Mouse (Mus musculus): ENCODE measurements at regions not wholly inside any gene's neighbourhood (a gene's known extent, or its start where the extent isn't known, plus 50 kb on each side); places are given as distances from the start of the nearest gene placed in this dataset.
"Not testable (repeated sequence)": the region's sequence is repeated elsewhere in the genome, so short reads cannot be mapped to it uniquely, and the experiment has no call there.

DNA sequence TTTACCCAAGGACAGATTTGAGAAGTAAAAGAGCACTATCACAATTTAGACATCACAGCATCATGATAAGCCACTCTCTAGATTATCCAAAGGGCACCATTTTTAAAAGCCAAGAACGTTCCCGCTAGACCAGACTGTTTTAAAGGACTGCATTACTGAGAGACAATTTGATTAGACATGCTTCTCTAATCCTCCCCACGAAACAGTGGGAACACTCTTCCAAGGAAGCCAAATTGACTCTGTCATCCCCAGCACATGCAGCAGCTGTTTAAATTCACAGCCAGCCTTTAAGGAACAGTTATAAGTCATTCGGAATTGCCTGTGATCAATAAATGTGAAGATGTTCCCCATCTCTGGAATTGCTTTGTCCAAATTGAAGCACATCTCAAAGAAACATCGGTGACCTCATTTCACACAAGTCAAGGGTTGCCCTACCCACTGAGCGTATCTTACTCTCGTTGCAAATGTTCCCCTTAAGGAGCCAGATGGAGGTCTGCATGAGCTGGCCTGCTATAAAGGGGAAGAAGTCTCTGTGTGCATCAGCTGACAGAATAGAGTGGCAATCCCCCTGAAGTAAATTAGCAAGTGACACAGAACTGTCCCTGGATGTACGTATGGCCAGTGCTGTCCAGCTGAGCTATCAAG is 393.2 kb downstream of the Pid1 start:
- DNase-seq (ENCODE audit: extremely low read depth, insufficient read length, low spot score) = no peak

DNA sequence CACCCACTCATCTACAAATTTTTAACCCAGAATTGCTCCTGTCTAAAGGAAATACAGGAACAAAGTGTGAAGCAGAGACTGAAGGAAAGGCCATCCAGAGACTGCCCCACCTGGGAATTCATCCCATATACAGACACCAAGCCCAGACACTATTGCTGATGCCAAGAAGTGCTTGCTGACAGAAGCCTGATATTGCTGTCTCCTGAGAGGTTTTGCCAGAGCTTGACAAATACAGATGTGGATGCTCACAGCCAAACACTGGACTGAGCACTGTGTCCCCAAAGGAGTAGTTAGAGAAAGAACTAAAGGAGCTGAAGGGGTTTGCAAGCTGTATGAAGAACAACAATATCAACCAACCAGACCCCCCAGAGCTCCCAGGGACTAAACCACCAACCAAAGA is 399.3 kb downstream of the Pid1 start:
- DNase-seq (ENCODE audit: extremely low read depth, insufficient read length, low spot score) = not testable (repeated sequence)

GRCm38 (mm10) chr1:83961761-83962160 is 402.2 kb downstream of the Pid1 start:
- DNase-seq (ENCODE audit: extremely low read depth, insufficient read length, low spot score) = no peak

DNA sequence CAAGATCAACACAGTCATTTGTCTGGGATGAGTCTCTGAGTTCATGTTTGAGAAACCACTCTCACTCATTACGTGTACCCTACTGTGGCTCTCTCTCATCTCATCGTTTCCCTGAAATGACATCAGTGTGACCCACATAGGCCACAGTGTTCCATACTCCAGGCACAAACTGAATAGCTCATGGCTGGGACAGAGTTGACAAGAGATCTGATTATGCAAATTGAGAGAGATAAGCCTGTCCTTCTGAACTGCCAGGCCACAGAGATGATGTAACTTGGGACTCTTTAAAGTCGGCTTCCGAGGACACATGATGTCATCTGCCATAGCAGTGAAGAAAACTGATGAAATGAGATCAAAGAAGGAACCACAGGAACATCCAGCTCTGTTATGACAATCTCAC is 404.2 kb downstream of the Pid1 start:
- DNase-seq (ENCODE audit: extremely low read depth, insufficient read length, low spot score) = no peak

DNA sequence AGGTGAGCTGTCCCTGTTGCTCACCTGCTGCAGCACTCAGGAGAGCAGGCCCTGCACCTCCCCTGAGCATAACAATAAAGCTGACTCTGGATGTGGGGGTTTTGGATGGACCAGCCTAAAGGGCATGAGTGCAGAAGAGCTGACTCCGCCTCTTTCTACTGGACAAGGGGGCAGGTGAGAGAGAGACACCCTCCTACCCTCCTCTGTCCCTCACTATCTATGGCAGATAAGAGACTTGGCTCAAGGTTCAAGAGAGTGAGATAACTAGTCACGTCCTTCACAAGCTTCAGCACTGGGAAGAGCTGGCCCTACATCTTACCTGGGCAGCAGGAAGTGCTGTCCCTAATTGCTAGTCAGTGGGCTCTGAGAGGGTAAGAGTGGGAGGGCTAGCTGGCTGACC is 441.1 kb downstream of the Pid1 start:
- DNase-seq (ENCODE audit: extremely low read depth, insufficient read length, low spot score) = no peak

- no peak for DNase-seq (ENCODE audit: extremely low read depth, insufficient read length, low spot score)
Observed at GRCm38 (mm10) chr1:83915454-83915853, 448.5 kb downstream of the Pid1 start.

DNA sequence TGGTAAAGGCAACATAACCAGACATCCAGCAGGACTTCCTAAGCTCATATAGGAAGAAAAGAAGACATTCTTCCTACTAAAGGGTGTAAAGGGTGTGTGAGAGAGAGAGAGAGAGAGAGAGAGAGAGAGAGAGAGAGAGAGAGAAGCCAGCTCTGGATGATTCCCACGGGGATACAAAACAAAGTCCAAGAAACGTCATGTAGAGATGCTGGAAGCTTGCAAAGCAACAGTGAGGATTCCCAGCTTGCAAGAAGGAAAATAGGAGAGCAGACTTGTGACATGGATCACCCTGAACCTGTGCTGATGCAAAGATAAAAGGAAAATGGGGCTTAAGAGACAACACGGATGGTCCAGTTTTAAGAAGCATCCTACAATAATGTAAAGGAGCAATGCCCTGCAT is 456.6 kb downstream of the Pid1 start:
- no peak for DNase-seq (ENCODE audit: extremely low read depth, insufficient read length, low spot score)

DNA sequence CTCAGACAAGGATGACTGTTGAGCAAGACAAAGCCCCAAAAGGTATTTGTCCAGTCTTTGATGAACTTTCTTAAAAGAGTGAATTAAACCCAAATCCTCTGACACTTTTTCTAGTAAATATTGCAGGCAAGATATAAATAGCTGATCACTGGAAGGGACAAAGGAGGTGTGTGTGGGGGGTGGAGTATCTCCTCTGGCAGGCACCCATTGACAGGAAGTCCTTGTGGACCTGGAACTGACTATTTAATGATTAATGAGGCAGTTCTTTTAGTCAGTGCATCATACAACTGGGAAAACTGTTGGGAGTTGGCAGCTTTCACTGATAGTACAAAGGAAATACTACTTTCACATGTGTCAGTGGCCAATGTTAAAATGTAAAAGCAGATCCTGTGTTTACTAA is 457.1 kb downstream of the Pid1 start:
- DNase-seq (ENCODE audit: extremely low read depth, insufficient read length, low spot score) = no peak

DNA sequence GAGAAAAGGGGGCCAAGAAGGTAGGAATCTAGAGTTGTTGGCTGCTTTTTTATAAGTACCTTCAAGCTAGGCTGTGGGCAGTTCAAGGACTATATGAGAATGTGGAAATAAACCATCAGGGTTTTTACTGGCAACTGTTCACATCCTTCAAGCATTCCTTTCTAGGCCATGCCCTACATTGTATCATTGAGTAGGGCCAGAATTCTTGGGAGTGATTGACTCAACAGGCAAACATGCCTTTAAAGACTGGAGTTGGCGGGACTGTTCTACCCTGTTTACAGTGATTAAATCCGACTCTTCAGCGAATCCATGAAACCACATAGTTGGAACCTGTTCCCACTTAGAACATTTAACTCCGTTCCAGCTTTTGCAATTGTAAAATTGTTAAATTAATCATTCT is 463.8 kb downstream of the Pid1 start:
- peak; percentile 41 for DNase-seq (ENCODE audit: extremely low read depth, insufficient read length, low spot score)

GRCm38 (mm10) chr1:83896650-83897049 is 467.3 kb downstream of the Pid1 start:
- no peak for DNase-seq (ENCODE audit: extremely low read depth, insufficient read length, low spot score)

- DNase-seq (ENCODE audit: extremely low read depth, insufficient read length, low spot score) = no peak
Observed at GRCm38 (mm10) chr1:83879109-83879399, 471.1 kb upstream of the Sphkap start.

DNA sequence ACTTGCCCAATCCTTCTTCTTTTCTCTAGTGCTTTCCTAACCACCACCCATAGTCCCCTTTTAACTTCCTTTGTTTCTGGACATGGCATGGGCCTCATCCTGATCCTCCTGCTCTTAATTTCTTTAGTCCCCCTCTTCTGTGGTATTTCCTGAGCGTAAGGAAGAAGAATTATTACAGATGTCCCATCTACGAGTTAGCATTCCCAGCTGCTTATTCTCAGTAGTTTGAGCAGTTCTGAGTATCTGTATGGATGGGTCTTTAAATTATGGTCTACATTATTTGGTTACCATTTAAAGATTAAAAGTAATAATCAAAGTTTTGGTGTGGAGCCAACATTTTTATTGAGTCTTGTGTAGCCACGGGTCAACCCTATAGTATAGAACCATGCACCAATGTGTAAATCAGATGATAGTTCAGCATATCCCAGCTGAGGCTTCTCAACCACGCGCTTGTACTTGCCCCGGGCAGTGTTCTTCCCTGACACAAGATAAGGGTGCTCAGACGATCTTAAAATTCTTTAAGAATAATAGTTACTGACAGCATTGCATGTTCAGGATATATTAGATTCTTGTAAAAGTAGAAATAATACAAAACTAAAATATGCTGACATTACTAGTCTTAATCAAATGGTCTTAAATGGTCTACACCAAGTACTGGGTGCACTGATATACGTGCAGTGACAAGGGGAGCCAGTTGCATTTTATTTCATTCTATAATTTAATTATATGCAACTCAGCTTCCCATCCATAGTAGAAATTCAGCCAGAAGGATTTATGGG is 470.5 kb upstream of the Sphkap start:
- no peak for DNase-seq (ENCODE audit: extremely low read depth, insufficient read length, low spot score)

DNA sequence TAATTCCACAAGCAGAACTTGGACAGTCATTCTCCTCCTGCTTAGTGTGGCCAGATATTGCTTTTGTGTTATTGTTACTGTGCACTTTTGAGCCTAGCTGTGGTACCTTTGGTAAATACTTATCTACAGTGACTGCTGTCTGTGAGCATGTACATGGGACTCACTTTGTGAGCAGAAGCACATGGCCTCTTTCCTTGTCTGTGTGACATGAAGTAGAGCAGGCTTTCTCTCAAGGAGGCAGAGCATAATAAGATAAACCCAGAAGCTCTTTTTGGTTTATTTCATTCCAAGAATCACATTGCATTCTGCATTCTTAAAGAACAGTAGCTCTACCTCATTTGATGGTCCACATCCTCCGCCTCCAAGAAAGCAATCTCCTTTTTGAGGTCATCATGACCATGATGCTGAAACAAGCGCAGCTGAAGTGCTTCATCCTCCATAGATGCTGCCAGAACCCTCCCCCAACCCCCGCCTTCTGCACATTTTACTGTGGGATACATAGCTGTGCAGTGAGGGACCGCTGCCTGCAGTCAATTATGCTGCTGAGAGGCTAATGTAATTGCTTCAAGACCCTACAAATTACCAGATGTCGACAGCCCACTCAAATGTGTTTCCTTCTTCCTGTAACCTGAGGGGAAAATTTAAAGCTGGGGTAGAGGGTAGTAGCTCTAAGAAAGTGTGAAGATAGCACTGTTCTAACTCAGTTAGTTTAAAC is 463.0 kb upstream of the Sphkap start:
- DNase-seq (ENCODE audit: extremely low read depth, insufficient read length, low spot score) = no peak

DNA sequence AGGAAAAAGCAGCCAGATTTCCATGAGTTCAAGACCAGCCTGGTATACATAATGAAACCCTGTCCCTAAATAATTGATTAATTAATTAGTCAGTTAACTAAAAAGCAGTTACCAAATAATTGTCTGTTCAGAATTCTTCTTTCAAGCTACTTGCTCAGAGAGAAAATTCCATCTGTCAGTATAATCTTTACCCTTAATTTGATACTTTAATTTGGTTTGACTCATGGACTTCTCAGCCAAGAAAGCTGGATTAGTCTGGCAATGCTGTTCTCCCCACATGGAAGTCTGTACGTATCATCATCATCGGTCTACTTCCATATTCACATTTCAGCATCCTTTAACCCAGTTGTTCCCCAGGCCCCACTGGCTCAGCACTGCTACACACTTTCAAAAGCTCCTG is 461.0 kb upstream of the Sphkap start:
- no peak for DNase-seq (ENCODE audit: extremely low read depth, insufficient read length, low spot score)

DNA sequence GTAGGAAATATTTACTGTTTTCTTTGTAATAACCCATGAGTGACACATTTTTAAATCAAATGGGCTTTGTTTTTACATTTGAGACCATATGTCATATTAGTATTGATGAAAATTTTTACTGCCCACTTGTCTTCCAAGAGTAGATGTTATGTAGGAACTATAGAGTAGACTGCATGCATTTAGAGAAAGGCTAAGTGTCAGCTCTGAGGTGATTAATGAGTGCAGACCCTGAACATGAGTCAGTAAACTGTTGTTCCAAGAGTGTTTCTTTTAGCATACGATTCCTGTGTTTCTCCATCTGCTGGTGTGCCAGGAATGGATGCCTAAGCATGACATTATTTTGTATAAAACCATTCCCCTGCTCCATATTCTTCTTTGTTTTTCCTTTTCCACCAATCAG is 454.5 kb upstream of the Sphkap start:
- DNase-seq (ENCODE audit: extremely low read depth, insufficient read length, low spot score) = no peak

GRCm38 (mm10) chr1:83862128-83862527 is 454.1 kb upstream of the Sphkap start:
- DNase-seq (ENCODE audit: extremely low read depth, insufficient read length, low spot score) = no peak

GRCm38 (mm10) chr1:83859732-83860424 is 451.9 kb upstream of the Sphkap start:
- no peak for DNase-seq (ENCODE audit: extremely low read depth, insufficient read length, low spot score)

DNA sequence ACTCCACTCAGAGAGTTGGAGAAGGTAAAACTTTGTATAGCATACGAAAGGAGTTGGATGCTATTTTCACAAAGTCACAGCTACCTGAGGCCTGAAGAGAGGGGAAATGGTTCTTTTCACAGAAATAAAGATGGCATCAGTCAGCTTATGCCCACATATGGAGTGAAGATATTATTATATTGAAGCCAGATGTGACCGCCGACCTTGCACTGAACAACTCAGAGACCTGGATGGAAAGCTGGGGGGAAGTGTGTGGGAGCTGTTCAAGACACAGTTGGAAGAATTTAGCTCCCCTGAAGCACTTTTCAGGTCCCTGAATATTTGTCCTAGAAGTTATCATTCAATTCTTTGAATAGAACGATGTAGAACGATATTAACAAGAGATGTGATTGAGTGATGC is 446.0 kb upstream of the Sphkap start:
- no peak for DNase-seq (ENCODE audit: extremely low read depth, insufficient read length, low spot score)

DNA sequence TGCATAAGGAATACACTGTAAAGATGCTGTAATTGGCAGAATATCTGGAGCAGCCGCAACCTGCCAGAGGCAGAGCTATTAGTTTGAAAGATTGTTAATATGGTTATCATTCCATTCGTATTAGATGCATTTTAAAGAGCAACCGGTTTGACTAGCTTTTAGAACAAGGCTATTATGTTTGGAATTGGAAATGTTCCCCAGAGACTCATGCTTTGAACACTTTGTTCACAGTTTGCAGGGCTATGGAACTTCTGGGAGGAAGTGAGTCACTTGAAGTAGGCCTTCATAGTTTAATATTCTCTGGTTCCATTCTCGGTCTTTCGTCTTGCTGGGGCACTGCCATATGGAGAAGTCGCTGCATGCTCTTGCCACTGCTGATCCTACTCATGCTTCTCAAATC is 443.1 kb upstream of the Sphkap start:
- no peak for DNase-seq (ENCODE audit: extremely low read depth, insufficient read length, low spot score)

GRCm38 (mm10) chr1:83848414-83848813 is 440.4 kb upstream of the Sphkap start:
- DNase-seq (ENCODE audit: extremely low read depth, insufficient read length, low spot score) = no peak

DNA sequence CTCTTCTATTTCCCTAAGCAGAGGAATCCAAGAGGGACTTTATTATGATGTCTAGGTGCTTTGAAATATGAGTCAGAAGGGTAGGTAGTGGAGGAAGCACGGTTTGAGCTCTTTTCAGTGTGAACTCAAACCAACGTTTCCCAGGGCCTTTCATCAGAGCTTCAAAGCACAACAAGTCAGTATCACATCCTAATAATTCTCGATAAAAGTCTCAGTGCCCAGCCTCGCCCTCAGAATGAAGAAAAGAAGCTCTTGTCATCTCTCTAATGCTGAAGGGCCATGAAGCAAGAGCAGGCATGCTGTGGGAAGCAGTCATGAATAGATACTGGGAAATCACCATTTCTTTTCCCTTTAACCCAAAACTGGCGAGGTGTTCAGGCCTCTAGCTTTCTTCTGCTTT is 440.0 kb upstream of the Sphkap start:
- no peak for DNase-seq (ENCODE audit: extremely low read depth, insufficient read length, low spot score)
